Mouse (Mus musculus): ENCODE measurements at regions not wholly inside any gene's neighbourhood (a gene's known extent, or its start where the extent isn't known, plus 50 kb on each side); places are given as distances from the start of the nearest gene placed in this dataset.
"Not testable (repeated sequence)": the region's sequence is repeated elsewhere in the genome, so short reads cannot be mapped to it uniquely, and the experiment has no call there.

DNA sequence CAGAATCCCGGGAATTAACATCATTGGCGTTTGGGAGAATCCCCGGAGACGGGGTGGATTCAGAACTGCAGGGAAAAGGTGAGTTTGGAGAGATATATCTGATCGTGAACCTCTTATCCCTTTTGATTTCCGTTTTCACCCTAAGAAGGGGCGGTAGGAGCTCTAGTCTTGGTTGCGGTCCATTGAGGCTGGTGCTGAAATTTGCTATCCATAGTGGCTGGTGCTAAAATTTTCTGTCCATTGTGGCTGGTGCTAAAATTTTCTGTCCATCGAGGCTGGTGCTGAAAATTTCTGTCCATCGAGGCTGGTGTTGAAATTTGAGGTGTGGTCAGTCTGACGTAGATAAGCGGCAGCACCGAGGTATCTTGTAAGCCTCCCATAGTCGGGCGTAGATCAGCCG is 834.1 kb upstream of the Snrpn start:
- not testable (repeated sequence) for DNase-seq (ENCODE audit: low spot score in 2 of 2)

DNA sequence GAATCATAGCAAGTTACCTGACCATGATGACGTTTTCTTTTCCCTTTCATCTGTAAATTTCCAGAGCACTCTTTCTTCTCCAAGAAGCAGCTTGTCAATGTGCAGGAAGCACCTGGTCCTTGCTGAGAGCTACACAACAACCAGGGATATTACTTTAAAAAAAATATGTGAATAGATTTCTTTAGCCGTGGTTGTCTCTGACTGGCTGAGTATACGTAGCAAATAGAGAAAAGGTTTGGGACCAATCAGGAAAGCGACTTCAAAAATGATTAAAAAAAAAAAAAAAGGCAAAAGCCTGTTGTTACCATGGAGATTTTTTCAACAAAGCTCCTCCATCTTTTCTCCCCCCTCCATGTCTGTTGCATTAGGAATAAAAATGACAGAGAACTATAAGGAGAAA is 821.2 kb upstream of the Snrpn start:
- DNase-seq (ENCODE audit: low spot score in 2 of 2): no peak

DNA sequence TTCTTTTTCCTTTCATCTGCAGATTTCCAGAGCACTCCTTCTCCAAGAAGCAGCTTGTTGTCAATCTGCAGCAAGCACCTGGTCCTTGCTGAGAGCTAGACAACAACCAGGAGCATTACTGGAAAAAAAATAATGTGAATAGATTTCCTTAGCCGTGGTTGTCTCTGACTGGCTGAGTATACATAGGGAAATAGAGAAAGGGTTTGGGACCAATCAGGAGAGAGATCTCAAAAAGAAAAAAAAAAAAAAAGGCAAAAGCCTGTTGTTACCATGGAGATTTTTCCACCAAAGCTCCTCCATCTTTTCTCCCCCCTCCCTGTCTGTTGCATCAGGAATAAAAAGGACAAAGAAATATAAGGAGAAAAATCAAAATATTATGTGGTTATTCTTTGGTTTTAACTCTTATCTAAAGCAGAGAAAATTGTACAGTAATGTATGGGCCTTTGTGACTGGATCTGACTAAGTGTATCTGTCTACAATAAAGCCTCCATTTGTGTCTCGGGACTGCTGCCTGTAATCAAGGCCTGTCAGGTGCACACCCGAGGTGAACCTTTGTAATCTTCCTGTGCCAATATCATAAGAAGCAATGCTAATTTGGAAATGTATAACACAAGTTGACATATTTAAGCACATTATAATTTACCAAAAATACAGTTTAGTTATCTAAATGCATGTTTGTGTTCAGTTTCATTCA is 799.9 kb upstream of the Snrpn start:
- peak in 1 of 2 experiments; percentile 10 for DNase-seq (ENCODE audit: low spot score in 2 of 2)
